Mouse (Mus musculus) naive thymus-derived CD4-positive, alpha-beta T cell, adult 2 months (primary cell): ENCODE measurements around the gene Myzap.
A peak's percentile ranks its signal among the peaks of the same experiment; 100 is the strongest.

Source experiments
- DNase-seq: peaks from one replicate; pipeline ENCODE4 v3.0.0-alpha.2; 2011; ENCODE audit warnings: low read depth

Myzap gene

DNA sequence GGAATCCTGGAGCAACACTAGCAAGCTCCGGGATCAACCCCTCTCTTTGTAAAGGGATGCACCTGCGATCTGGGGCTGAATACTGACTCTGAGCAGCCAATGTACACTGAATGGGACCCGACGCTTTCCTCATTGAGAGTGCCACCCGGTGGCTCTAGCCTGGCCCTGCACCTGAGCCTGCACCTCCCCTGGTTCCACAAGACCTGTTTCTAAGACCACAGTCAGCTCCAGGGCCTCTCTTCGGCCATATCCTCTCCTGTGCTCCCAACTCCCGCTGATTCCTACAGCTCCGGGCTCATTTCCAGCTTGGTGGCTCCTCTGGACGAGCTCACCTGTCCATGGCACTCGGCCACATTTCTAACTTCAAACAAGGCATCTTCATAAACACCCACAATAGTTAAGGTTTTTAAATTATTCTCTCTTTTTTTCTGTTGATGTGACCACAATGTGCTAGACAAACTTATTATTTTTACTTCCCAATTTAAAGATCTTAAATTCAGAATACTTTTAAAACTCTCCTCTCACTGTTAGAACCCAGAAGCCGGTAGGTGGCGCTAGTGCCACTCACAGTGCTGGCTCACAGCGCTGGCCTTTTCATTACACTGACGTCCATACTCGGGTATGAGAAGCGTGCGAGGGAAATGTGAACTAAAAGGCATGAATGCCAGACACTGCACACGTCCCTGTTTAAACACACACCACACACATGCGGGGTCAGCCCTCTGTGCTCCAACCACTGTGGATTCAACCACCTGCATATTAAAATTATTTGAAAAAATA, 48.5 kb downstream of the Myzap start:
- DNase-seq = peak; percentile 77

DNA sequence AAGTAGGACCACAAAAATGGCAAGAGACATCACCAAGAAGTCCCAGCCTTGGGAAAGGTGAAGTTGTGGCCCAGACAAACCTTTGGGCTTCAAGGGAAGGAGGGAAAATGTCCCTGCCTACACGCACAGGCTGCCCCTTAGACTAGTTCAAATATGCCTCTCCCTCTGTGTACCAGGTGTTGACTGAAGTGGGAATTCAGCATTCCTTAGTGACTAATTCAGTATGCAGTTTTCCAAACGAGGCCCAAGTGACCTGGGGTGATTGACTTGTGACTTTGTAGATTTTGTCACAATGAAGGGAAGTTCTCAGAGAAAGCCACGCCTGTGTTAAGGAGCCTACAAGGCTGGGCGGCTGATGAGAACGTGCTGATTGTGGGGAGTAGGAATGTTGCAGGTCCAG, 49.9 kb downstream of the Myzap start:
- DNase-seq = no peak

DNA sequence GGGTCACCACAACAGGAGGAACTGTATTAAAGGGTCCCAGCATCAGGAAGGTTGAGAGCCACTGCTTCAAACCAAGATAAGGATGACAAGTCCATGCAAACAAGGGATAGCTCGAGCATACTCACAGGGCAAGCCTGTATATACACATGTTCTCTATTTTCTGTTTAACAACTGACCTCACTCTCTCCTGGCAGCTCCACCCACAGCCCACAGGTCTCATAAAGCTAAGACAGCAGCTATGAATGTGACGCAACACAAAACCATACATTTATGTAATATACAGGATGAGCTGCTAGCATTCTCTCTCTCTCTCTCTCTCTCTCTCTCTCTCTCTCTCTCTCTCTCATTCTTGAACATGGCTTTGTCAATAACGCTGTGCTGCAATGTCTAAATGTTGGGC, 51.4 kb downstream of the Myzap start:
- DNase-seq = no peak

DNA sequence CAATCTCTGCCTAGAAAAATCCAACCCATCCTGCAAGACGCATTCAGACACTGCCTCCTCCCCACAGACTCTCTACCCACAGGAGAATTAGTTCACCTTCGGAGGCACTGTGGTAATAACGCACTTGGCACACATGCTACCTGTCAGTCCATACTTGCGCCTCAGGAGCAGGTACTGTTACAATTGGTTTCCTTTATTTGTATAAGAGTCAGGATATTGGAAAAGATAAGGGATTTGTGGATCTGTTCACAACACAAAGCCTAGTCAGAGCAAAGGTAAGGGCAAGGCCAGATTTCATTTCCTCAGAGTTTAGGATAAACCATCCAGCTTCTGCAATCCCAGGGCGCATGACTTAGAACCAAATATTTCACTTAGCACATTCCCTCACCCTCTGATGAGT, 56.4 kb downstream of the Myzap start:
- no peak for DNase-seq

DNA sequence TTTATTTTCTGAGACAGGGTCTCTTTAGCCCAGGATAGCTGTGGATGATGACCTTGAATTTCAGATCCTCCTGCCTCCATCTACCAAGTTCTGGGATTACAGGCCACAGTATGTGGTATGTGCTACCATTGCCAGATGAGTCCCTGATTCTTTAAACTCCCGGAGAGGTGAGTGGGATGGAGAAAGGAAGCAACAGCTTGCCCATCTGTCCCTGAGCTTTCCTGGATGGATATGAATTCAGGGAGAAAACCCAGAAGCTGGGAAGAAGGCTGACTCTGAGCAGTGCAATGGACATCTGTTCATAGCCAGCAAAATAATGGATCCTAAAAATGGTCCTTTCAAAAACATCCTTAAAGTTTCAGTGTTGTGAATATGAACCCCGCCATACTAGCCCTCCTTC, 57.1 kb downstream of the Myzap start:
- DNase-seq = no peak

DNA sequence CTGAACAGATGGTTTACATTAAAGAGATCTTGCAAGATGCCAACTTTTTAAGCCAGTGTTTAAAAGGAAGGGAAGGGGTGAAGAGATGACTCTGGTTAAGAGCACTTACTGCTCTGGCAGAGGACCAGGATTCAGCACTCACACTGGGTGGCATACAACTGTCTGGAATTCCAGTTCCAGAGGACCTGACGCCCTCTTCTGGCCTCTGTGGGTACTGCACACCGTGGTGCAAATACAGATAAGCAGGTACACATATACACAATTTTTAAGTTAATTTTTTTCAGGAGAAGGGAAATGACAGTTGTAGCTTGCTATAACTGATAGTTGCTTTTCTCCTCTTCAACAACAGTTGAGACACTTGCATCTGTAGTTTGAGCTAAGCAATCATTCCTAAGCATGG, 62.2 kb downstream of the Myzap start:
- DNase-seq = no peak

DNA sequence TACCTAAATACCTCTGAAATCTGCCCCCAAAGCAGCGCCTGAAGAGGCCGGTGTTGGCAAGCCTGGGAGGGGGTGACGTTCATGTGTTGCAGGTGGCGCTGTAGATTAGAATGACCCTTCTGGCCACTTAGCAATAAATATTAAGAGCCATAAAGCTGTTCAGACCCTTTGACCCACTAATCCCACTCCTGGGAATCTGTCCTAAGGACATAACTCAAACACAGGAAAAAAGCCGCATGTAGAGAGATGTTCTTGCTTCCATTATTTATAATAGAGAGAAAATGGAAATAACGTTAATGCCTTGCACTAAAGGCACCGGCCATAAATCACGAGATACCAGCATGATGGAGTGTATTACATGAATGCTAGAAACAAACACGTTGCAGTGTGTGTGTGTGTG, 64.7 kb downstream of the Myzap start:
- no peak for DNase-seq

DNA sequence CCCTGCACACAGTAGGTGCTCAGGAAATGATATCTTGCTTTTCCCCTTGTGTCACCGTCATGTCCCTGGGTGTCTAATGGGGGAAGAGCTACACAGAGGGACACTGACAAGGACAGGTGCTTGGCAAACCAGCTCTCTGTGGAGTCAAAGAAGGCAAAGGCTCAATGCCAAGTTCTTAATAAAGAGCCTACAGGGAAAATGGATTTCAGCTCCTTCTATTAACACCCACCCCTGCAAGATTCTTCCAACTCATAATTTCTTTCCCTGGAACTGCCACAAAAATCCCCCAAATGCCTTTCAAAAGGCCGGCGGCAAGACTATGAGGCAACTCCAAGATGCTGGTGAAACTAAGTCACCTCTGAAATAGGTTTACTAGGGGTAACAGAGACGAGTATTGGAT, 68.3 kb downstream of the Myzap start:
- DNase-seq = no peak

DNA sequence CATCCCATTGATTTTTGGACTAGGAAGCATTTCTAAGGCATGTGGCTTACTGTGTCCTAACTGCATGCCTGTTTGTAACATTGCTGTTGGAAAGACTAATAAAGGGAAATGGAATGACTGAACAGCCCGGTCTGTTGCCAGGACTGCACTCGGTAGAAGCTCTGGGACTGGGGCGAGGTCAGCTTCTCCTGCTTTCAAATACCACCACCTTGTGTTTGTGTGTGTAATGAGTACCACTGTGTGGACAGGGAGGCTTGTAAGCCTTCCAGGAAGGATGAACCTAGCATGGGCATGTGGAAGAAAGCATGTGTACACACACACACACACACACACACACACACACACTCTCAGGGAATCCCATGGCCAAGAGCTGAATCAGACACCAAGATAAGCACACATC, 72.3 kb downstream of the Myzap start:
- DNase-seq = no peak

DNA sequence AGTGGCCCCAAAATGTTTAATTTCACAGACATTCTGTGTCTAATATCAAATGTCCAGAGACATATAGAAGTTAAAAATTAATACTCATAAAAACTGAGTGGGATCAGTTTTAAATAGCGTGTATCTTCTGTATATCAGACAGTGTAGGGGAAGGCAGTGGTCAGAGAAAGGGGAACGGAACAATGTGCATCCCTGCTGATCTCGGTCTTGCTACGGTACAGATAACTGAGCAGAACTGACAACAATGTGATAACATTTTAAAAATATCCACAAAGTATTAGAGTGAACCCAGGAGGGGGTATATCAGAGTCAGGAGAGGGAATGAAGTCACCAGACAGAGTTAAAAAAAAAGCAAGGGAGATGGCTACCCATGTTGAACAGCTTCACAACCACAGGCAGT, 74.7 kb downstream of the Myzap start:
- DNase-seq = no peak

DNA sequence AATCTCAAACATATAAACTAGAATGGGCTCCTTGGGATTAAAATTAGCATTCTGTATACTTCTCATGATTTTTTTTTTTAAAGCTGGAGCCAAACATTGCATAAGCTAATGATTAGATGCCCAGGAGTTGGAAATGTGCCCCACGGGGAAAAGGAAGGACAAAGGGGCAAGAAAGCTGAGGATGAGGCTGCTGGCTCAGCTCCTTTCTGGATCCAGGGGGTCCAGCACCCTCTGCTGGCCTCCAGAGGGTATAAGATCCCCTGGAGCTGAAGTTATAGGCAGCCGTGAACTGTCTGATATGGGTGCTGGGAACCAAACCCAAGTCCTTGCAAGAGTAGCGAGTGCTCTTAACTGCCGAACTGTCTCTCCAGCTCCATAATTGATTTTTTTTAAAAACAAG, 76.3 kb downstream of the Myzap start:
- no peak for DNase-seq

DNA sequence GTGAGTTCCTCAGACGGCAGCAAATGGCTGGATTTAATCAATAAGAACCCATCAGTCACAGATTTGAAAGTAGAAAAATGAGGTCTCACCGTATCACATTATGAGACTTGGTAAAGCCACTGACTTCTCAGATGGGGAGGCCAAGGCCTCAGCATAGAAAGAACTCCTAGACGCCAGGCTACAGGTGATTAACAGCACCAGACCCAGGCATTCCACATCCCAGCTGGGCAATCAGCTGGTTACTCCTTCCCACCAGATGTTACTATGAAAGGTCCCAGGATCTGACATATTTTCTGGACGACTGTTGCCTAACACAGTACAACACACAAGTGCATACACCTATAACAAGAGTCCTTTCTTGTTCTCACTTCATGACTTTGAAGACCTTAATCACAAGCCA, 78.6 kb downstream of the Myzap start:
- no peak for DNase-seq

DNA sequence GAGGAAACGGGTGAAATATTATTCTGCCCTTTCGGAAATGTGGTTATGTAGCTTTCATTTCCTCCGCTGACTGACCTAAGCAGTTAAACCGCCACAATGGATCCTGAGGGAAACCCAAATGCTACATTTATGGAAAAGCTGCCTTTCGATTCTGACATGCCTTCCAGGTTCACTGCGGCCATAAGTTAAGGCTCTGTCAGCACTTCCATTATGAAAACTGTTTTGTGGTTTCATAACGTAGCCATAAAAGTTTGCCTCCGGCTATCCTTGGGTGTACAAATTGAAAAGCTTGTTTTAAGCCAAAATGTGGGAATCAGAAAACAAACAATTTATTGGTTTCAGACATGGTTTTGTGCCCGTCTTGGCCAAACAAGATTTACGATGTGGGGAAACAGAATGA, 79.3 kb downstream of the Myzap start:
- no peak for DNase-seq

DNA sequence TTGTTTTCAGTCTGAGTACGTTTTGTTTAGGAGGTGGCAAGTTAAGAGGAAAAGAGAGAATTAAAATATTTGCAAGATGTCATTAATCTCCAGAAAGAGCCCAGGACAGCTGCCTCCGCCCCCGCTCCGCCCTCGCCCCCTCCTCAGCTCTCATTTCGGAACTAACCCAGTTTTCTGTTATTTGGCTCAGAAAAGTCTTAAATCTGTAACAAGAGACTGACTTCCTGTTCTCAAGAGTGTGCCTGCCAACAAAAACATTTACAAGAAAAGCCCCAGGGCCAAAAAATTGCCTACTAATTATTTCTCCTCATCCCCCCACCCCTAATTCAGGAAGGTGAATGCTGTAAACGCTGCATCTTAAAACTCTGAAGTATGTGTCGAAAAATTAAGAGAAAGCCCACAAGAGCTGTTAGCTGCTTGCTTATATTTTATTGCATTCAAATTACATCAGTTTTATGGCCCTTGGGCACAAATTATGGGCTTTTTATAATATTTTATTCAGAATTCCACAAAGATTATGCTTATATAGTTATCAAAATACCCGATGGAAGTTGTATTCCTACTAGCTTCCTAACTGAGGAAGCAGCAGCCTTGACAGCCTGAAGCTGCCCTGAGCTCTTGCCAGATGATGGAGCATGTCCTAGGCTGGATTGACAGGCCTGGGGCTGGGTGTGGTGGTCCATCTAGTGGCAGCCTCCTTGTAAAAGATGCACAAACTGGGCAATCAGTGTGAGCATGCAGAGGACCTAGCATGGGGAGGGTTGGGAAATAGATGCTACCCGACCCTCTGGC, 93.6 kb downstream of the Myzap start:
- DNase-seq = no peak

DNA sequence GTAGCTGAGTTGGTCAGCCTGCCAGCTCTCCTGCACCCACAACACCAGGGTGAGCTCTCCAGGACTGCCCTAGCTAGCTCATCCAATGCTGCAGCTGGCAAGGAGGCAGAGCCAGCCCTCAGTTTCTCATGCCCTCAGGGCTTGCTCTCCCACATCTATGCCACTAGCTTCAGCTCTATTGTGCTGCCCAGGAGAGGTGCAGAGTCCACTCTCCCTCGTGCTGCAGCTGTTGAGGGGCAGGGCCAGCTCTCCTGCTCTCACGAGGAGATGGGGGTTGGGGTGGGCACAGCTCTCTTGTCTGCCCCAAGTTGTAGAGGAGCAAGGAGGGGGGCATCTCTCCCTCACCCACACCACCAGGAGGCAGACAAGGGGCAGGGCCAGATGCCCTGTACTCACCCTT, 95.5 kb downstream of the Myzap start:
- DNase-seq = no peak

DNA sequence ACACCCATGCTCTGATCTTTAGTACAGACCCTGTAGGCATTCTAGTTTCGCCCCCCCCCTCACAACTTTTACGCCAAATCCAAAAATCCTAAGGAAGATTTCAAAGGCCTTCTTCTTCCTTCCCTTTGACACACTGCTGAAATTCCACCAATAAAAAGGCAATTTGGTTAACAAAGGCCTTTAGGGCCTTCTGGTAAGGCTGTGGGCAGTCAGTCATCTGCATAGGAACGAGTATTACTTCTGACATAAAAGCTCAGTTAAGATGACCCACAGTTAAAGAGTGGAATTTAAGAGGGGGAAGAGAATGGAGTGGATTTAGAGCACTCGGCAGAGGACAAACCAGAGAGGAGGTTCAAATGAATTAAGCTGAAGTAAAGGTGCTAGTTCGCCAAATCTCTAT, 98.4 kb downstream of the Myzap start:
- no peak for DNase-seq

DNA sequence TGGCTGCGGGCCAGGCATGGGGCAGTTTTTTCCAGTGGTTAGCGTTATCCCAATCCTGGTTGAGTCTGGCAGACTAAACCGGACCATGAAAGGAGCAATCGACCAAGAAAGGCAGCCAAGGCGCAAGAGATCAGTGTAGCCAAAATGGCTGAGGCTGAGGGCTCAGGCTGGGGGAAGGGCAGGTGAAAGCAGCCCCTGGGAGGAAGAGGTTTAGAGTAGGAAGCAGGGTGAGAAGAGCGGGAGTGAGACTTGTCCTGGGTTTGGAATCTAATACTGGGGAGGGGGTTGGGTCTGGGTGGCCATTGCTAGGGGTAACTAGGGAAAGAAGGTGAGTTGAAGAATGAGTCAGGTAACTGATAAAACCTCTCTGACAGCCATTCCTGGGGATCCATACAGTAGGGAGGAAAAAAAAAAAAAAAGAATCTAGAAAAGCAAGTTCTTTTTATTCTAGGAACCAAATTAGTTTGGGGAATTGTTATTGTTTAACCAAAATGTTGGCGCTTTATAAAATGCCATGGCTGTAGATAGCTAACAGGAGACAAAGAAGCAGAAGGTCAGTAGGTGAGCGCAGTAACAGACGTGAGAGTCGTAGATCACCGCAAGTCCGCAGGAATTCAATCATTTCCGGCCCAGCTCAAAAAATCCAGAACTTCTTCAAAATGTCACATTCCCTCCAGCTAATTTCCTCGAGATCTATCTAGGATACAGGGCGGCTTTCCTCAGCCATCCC, 99.7 kb downstream of the Myzap start:
- no peak for DNase-seq

DNA sequence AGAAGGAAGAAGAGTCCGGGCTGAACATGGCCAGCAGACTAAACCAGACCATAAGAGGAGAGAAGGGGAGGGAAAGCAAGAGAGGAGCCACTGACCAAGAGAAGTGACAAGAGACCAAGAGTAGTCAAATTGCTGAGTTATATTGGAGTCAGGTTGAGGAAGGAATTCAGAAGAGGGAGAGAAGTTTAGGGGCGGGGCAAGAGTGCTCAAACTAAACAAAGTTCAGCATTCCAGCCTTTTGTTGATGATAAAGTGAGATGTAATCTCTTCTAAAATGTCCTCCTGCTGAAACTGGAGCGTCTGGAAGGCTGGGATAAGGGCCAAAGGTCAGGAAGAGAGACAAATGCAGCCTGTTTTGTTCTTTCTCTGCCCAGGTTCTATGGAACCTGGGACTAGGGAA, 102.1 kb downstream of the Myzap start:
- no peak for DNase-seq

DNA sequence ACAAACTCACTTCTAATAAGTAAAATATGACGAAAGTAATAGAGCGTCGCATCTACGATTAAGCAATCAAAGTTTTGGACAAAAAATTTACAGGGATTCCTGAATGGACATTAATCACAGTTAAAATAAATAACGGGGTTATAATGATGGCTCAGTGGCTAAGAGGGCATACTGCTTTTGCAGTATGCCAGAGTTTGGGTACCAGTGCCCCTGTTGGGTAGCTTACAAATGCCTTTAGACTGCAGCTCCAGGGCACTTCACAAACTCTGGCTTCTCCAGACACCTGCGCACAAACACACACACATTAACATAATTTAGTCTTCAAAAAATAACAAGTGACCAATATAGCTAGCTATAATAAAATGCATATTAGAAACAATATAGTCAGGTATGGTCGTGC, 106.0 kb downstream of the Myzap start:
- no peak for DNase-seq

DNA sequence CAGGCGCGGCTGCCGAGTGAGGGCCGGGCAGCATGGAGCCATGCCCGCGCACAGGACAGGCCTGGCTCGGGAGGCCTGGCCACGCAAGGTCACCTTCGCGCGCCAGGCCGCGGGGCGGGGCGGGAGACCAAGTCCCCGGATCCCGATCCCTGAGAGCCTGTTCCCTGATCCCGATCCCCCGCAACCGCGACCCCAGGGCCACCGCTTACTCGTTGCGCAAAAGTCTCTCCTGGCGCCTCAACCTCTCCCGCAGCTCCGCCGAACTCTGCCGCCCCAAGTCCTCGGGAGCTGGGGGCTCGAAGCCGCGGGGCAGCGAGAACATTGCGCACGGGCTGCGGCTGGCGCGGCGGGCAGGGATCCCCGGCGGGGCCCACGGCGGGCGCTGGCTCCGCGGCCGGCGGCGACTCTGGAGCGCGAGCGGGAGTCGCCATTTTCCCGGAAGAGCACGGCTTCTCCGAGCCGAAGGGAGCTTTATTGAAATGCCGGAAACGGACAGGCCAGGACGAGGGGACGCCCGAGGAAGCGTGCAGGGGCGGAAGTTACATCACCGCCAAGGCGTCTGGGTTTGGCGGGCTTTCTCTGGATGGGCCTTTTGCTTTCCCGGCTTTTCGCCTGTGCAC, 106.6 kb downstream of the Myzap start, which contains the start of gene Polr2m:
Gene Polr2m (minus strand): TSS at position 461 of the 620 bp plus-strand sequence.
- DNase-seq = peak; percentile 92

DNA sequence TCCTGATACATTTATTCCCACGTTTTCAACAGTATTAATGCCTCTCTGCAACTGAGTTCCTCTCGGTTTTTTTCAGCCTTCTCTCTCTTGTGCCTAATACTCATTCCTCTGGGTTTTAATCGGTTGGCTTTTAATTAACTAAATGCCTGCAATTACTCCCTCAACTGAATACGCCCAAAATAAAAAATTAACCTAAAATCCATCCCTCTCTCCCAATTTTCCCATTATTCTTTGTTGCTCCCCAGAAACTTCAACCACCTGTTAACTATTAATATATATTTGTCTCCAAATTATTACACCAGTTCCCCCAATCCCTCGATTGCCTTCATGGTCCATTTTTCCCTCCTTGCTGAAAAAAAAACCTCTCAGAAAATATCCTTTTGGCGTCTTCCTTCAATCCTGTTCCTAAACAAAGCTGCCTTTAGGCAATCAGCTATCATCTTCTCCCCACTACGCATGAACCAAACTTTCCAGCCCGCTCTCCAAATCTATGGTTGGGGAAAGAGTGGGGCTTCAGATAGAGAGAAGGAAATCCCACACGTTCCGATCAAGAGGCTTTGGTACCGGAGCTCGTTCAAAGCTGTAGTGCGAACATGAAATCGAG, 107.2 kb downstream of the Myzap start:
- DNase-seq = no peak

DNA sequence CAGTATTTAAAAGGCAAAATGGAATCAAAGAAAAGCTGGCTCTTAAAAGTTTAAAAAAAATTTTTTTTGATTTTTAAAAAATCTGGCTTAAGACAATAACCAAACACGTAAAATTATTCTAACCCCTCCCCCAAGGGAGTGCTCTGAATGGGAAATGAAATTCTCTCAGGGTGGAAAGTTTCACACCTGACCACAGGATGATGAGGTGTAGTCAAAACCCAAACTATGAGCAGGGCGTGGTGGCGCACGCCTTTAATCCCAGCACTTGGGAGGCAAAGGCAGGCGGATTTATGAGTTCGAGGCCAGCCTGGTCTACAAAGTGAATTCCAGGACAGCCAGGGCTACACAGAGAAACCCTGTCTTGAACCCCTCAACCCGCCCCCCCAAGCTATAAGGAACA, 108.3 kb downstream of the Myzap start:
- peak; percentile 35 for DNase-seq
